Mouse (Mus musculus) lung, embryonic 14.5 days (tissue): ENCODE measurements around the gene Abca3. TPM values are rescaled to one million over a fixed set of nuclear protein-coding genes. Genes with fewer than 3 reads are reported as not detected.
A peak's percentile ranks its signal among the peaks of the same experiment; 100 is the strongest.
"Not testable (repeated sequence)": the region's sequence is repeated elsewhere in the genome, so short reads cannot be mapped to it uniquely, and the experiment has no call there.

Source experiments
- ATAC-seq: fragments of 200-750 bp; cut with Nextera tagmentation; 2 replicates; pipeline ENCODE4 v1.8.0; 2017; ENCODE audit warnings: mild to moderate bottlenecking, moderate TSS enrichment, moderate library complexity; ENCODE audit not compliant: insufficient read depth
- DNase-seq: peaks from one replicate; pipeline ENCODE4 v3.0.0-alpha.2; 2015
- H3K27ac ChIP-seq: fragments of 300-500 bp; sonication (generic); 2 replicates; pipeline ENCODE4 v1.5.1; 2014; ENCODE audit warnings: low read depth, mild to moderate bottlenecking, moderate library complexity
- H3K27me3 ChIP-seq: fragments of 300-500 bp; sonication (generic); 2 replicates; pipeline ENCODE4 v1.6.1; 2014; ENCODE audit warnings: low read length, control low read depth; ENCODE audit not compliant: insufficient read depth
- H3K36me3 ChIP-seq: fragments of 300-500 bp; sonication (generic); 2 replicates; pipeline ENCODE4 v1.6.1; 2014; ENCODE audit warnings: control low read depth; ENCODE audit not compliant: insufficient read depth
- H3K4me1 ChIP-seq: fragments of 300-500 bp; sonication (generic); 2 replicates; pipeline ENCODE4 v1.6.1; 2014; ENCODE audit warnings: antibody characterized with exemption, control low read depth; ENCODE audit not compliant: insufficient read depth
- H3K4me2 ChIP-seq: fragments of 300-500 bp; sonication (generic); 2 replicates; pipeline ENCODE4 v1.6.1; 2014; ENCODE audit warnings: mild to moderate bottlenecking
- H3K4me3 ChIP-seq: fragments of 300-500 bp; sonication (generic); 2 replicates; pipeline ENCODE4 v1.5.1; 2014; ENCODE audit warnings: low read depth, low read length
- H3K9ac ChIP-seq: fragments of 300-500 bp; sonication (generic); 2 replicates; pipeline ENCODE4 v1.6.1; 2014
- H3K9me3 ChIP-seq: fragments of 300-500 bp; sonication (generic); 2 replicates; pipeline ENCODE4 v1.6.1; 2016; ENCODE audit warnings: low read depth, low read length, control low read depth
- CTCF ChIP-seq: IDR thresholded peaks from 2 replicates; pipeline ENCODE4 v1.5.1; 2016; ENCODE audit warnings: antibody characterized with exemption, low read depth
- WGBS: fragments of 180-500 bp; shearing (Covaris S2); extraction: QIAGEN DNeasy Blood & Tissue Kit; methylation state at CpG from one replicate; pipeline ENCODE4 v1.1.7; 2014; 5-methylcytosine and 5-hydroxymethylcytosine counted together
- polyA plus RNA-seq: library from polyadenylated mRNA; unstranded; fragments of >200 nt; fragmentation: Nextera tagmentation; extraction: Ambion mirVana; gene quantifications from 2 replicates; pipeline ENCODE4 v1.2.1, GENCODE M21; 2014

Gene Abca3
- polyA plus RNA-seq, 1 experiment from 2014 or later: 16.2 TPM

GRCm38 (mm10) chr17:24416051-24416652, 64.4 kb downstream of the Abca3 start:
- Histone ChIP-seq H3K4me2 (peak overlapping the region; percentile 87), H3K4me1 (0 out of 2 replicates have a peak, but pooled peaks cover 3% of the 10 kb centered on the region), H3K9ac (peak overlapping the region; percentile 84), H3K9me3 (no peaks in the 10 kb centered on the region), H3K27ac (no peak overlapping the region), H3K4me3 (peak overlapping the region; percentile 73), H3K27me3 (no peaks in the 10 kb centered on the region), H3K36me3 (peaks cover 55% of the 10 kb centered on the region)
- WGBS: 85% methylated on average over 3 of the region's 3 CpGs
- TF ChIP-seq CTCF: no peak
- ATAC-seq: no peak
- DNase-seq: no peak

- no peaks in the 10 kb centered on the region for H3K9me3 ChIP-seq
- no peak overlapping the region for H3K27ac ChIP-seq
- no peak overlapping the region for H3K4me2 ChIP-seq
- no peaks in the 10 kb centered on the region for H3K27me3 ChIP-seq
- peaks cover 73% of the 10 kb centered on the region for H3K36me3 ChIP-seq
- no peak overlapping the region for H3K9ac ChIP-seq
- H3K4me1 ChIP-seq: no peaks in the 10 kb centered on the region
- 89% methylated on average over 4 of the region's 4 CpGs for WGBS
- ATAC-seq: no peak
- no peak for TF ChIP-seq CTCF
- DNase-seq: no peak
- H3K4me3 ChIP-seq: no peak overlapping the region
Observed at GRCm38 (mm10) chr17:24423114-24423513, 71.4 kb downstream of the Abca3 start.

GRCm38 (mm10) chr17:24424489-24424888, 72.7 kb downstream of the Abca3 start:
- H3K9ac ChIP-seq: no peak overlapping the region
- DNase-seq (no peak), ATAC-seq (no peak)
- H3K9me3 ChIP-seq: no peaks in the 10 kb centered on the region
- TF ChIP-seq CTCF: no peak
- H3K4me2 ChIP-seq: no peak overlapping the region
- H3K4me1 ChIP-seq: no peaks in the 10 kb centered on the region
- peaks cover 61% of the 10 kb centered on the region for H3K36me3 ChIP-seq
- H3K27me3 ChIP-seq: no peaks in the 10 kb centered on the region
- 91% methylated on average over 5 of the region's 5 CpGs for WGBS
- H3K27ac ChIP-seq: no peak overlapping the region
- no peak overlapping the region for H3K4me3 ChIP-seq

GRCm38 (mm10) chr17:24425326-24425725, 73.6 kb downstream of the Abca3 start:
- not testable (repeated sequence) for ATAC-seq, H3K4me3 ChIP-seq, H3K27me3 ChIP-seq, H3K9me3 ChIP-seq, DNase-seq, H3K4me2 ChIP-seq, H3K27ac ChIP-seq, H3K4me1 ChIP-seq, H3K9ac ChIP-seq
- 95% methylated on average over 6 of the region's 8 CpGs for WGBS
- peaks cover 58% of the 10 kb centered on the region for H3K36me3 ChIP-seq

- no peaks in the 10 kb centered on the region for H3K27me3 ChIP-seq
- H3K36me3 ChIP-seq: peaks cover 52% of the 10 kb centered on the region
- WGBS: 91% methylated on average over 7 of the region's 7 CpGs
- ATAC-seq (no peak), DNase-seq (no peak)
- 0 out of 2 replicates have a peak overlapping the region, but pooled peaks have one; percentile 97 for H3K27ac ChIP-seq
- peak overlapping the region; percentile 73 for H3K4me2 ChIP-seq
- H3K9ac ChIP-seq: no peak overlapping the region
- TF ChIP-seq CTCF: no peak
- peak overlapping the region; percentile 66 for H3K4me3 ChIP-seq
- no peaks in the 10 kb centered on the region for H3K4me1 ChIP-seq
- no peaks in the 10 kb centered on the region for H3K9me3 ChIP-seq
Observed at GRCm38 (mm10) chr17:24425905-24426304, 74.2 kb downstream of the Abca3 start.

GRCm38 (mm10) chr17:24426471-24427169, 74.9 kb downstream of the Abca3 start, which contains the start of gene Eci1:
Gene Eci1, plus strand, starts transcription at chr17:24426641.
- DNase-seq (peak; percentile 96), ATAC-seq (peak; percentile 100)
- Histone ChIP-seq H3K9me3 (no peaks in the 10 kb centered on the region), H3K9ac (peak within 1 kb of the TSS; percentile 89), H3K27ac (peak within 1 kb of the TSS; percentile 97), H3K4me2 (peak within 1 kb of the TSS; percentile 73), H3K27me3 (no peaks in the 10 kb centered on the region), H3K36me3 (peaks cover 45% of the 10 kb centered on the region), H3K4me1 (no peaks in the 10 kb centered on the region), H3K4me3 (peak within 1 kb of the TSS; percentile 66)
- under 1% methylated on average over 48 of the region's 48 CpGs for WGBS
- no peak for TF ChIP-seq CTCF

- no peak for ATAC-seq
Observed at GRCm38 (mm10) chr17:24427170-24427557, 75.4 kb downstream of the Abca3 start.

More at GRCm38 (mm10) chr17:24427170-24427557, 75.4 kb downstream of the Abca3 start:
- H3K27me3 ChIP-seq: no peaks in the 10 kb centered on the region
- H3K9me3 ChIP-seq: no peaks in the 10 kb centered on the region
- peak overlapping the region; percentile 97 for H3K27ac ChIP-seq
- WGBS: 6% methylated on average over 8 of the region's 8 CpGs
- peak overlapping the region; percentile 89 for H3K9ac ChIP-seq
- no peak for TF ChIP-seq CTCF
- no peaks in the 10 kb centered on the region for H3K4me1 ChIP-seq
- peak overlapping the region; percentile 66 for H3K4me3 ChIP-seq
- H3K36me3 ChIP-seq: peaks cover 40% of the 10 kb centered on the region
- peak; percentile 66 for DNase-seq
- H3K4me2 ChIP-seq: peak overlapping the region; percentile 73
